Mouse (Mus musculus) megakaryocyte, embryonic 14.5 days (primary cell): Measurements from ENCODE around the gene Mcur1.

Experiments used
- FLI1 ChIP-seq: IDR thresholded peaks from 2 replicates; pipeline ENCODE4 v1.6.1; 2012; ENCODE audit warnings: low read length, inconsistent platforms, mixed read lengths
- GATA1 ChIP-seq: IDR thresholded peaks from 3 replicates; pipeline ENCODE4 v1.6.1; 2012; ENCODE audit warnings: mixed read lengths, low read length, inconsistent platforms, borderline replicate concordance

DNA sequence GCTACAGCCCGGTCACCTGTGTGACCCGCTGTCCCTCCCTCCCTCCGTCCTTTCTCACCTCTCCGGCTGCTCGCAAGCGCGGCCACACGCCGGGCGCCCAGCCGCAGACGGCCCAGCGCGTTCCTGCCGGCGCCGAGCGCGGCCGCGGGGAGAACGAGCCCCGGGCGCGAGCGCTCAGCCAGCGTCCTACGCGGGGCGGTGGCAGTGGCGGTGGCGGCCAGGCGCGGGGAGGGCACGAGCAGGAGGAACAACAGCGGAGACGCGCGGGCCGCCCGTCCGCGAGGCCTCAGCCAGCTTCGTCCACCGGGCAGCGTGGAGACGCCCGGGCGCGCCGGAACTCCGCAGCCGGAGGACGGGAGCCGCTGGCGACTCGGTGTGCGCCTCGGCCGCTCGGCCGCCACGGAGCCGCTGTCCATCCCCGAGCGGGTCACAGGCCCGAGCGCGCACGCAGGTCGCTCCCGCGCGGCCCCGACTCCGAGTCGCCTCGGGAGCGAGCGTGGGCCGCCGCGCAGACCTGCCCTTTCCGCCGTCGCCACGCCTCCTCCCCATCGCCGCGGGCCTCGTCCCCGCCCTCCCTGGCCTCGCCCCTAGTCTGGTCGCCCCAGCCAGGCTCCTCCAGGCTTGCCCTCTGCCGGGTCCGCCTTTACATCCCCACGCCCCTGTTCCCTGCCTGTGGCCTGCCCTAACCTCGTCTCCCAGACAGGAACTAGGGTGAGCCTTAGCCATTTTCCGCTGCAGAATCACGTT, at the start of gene Mcur1:
- no peak for TF ChIP-seq FLI1
- no peak for TF ChIP-seq GATA1
